In genomic region chr5:72989756-72990155, GRCm38 (mm10) we compare ENCODE assay signal across 23 mouse cellular contexts. TPM values are rescaled to one million over a fixed set of nuclear protein-coding genes. Genes with fewer than 3 reads are reported as not detected.
A peak's percentile ranks its signal among the peaks of the same experiment; 100 is the strongest.
DNase-seq lines count a peak whose midpoint lies in the region; ATAC-seq and TF ChIP-seq lines count a peak whose summit lies in the region.
"Had no signal": no experiment of that assay in that cellular context is flagged by ENCODE, and none has a peak within 500 bp of the region (broad histone marks: within the 10 kb centered on the region; RNA-seq: fewer than 3 reads in every experiment).

No protein-coding gene starts in this region.

- CTCF ChIA-PET in Patski (lab: Charles Lee) = interaction anchor here (2.0 kb wide), 1 partner anchor 82 kb away, joined by 6 read pairs; no protein-coding TSS in a partner anchor

- no peaks in the 10 kb centered on the region for H3K9me3 ChIP-seq in forebrain, embryonic 14.5 days (replicated peaks; ENCODE audit: control insufficient read depth, low read length)
- no peaks in the 10 kb centered on the region for H3K9me3 ChIP-seq in forebrain, embryonic 11.5 days (ENCODE audit: control insufficient read depth, low read length)
- H3K9me3 ChIP-seq in midbrain, embryonic 13.5 days = no peaks in the 10 kb centered on the region
- H3K9me3 ChIP-seq: embryonic facial prominence, embryonic 10.5 days; embryonic facial prominence, embryonic 12.5 days; forebrain, embryonic 12.5 days had no signal

- H3K36me3 ChIP-seq in forebrain, embryonic 14.5 days (ENCODE audit: control insufficient read depth, insufficient read depth, low read length) = no peaks in the 10 kb centered on the region
- no peaks in the 10 kb centered on the region for H3K36me3 ChIP-seq in forebrain, embryonic 11.5 days (ENCODE audit: control insufficient read depth, insufficient read depth, low read length)
- H3K36me3 ChIP-seq in midbrain, embryonic 13.5 days = no peaks in the 10 kb centered on the region
- H3K36me3 ChIP-seq: embryonic facial prominence, embryonic 10.5 days; embryonic facial prominence, embryonic 12.5 days; forebrain, embryonic 12.5 days had no signal

- no peak overlapping the region; the same call in 1 of the 2 replicates for H3K27ac ChIP-seq in forebrain, embryonic 14.5 days (ENCODE audit: low read depth, low read length)
- no peak overlapping the region for H3K27ac ChIP-seq in forebrain, embryonic 11.5 days (ENCODE audit: low read depth, low read length)
- no peak overlapping the region for H3K27ac ChIP-seq in midbrain, embryonic 13.5 days
- H3K27ac ChIP-seq: embryonic facial prominence, embryonic 10.5 days; embryonic facial prominence, embryonic 12.5 days; forebrain, embryonic 12.5 days had no signal

- no peaks in the 10 kb centered on the region for H3K27me3 ChIP-seq in forebrain, embryonic 14.5 days (replicated peaks; ENCODE audit: control insufficient read depth, insufficient read depth, low read length)
- no peaks in the 10 kb centered on the region for H3K27me3 ChIP-seq in forebrain, embryonic 11.5 days (ENCODE audit: control insufficient read depth, insufficient read depth, low read length)
- no peaks in the 10 kb centered on the region for H3K27me3 ChIP-seq in Patski
- no peaks in the 10 kb centered on the region for H3K27me3 ChIP-seq in midbrain, embryonic 13.5 days
- H3K27me3 ChIP-seq: embryonic facial prominence, embryonic 12.5 days had no signal

- no peak overlapping the region for H3K4me2 ChIP-seq in forebrain, embryonic 14.5 days (ENCODE audit: low read length)
- H3K4me2 ChIP-seq in forebrain, embryonic 11.5 days (ENCODE audit: low read depth, low read length, severe bottlenecking) = no peak overlapping the region
- no peak overlapping the region for H3K4me2 ChIP-seq in midbrain, embryonic 13.5 days (replicated peaks)
- H3K4me2 ChIP-seq: embryonic facial prominence, embryonic 12.5 days; forebrain, embryonic 12.5 days had no signal

- POLR2A ChIA-PET in Patski (lab: Charles Lee) = interaction anchor here (1.2 kb wide), 1 partner anchor 27 kb away, joined by 4 read pairs; no protein-coding TSS in a partner anchor

- DNase-seq in forebrain, embryonic 14.5 days (ENCODE audit: low spot score) = peak; percentile 58
- no peak for DNase-seq in forebrain, embryonic 11.5 days (ENCODE audit: low spot score)
- DNase-seq in retina, postnatal 1 day = peak; percentile 24
- no peak for DNase-seq in retina, embryonic 14.5 days (ENCODE audit: low spot score)
- peak; percentile 24 for DNase-seq in MN1 (ENCODE audit: low spot score)
- peak; percentile 67 for DNase-seq in Patski (ENCODE audit: low read depth, low spot score)
- DNase-seq in left cerebral cortex, adult 11 months (ENCODE audit: low spot score) = no peak
- DNase-seq: adrenal gland, adult 2 months; adrenal gland, postnatal 10 days; adrenal gland, postnatal 25 days; cerebellum, adult 11-12 months; cerebellum, adult 2 months; cerebellum, adult 9-10 months; cerebellum, postnatal 10 days; cerebellum, postnatal 25 days; forebrain, postnatal 0 days had no signal

- TF ChIP-seq CTCF in Patski (IDR thresholded peaks at IDR 0.05) = no peak

- 20% methylated on average over 8 of the region's 8 CpGs for WGBS in forebrain, embryonic 14.5 days
- 75% methylated on average over 8 of the region's 8 CpGs for WGBS in forebrain, embryonic 11.5 days
- WGBS in midbrain, embryonic 13.5 days = 71% methylated on average over 8 of the region's 8 CpGs

- no peak for ATAC-seq in forebrain, embryonic 14.5 days
- ATAC-seq in forebrain, embryonic 11.5 days (replicated peaks; ENCODE audit: low FRiP score) = no peak
- ATAC-seq in Patski = no peak
- no peak for ATAC-seq in midbrain, embryonic 13.5 days
- ATAC-seq: forebrain, postnatal 0 days had no signal

- in situ Hi-C loops in Patski (cut with MboI; ENCODE audit: low pct_unique_long_range_greater_than_20kb) = loop anchor here (5.0 kb wide), 2 partner anchors 78 to 393 kb away; no protein-coding TSS in a partner anchor

- H3K4me3 ChIP-seq in forebrain, embryonic 14.5 days (ENCODE audit: low read depth, low read length) = no peak overlapping the region
- H3K4me3 ChIP-seq in forebrain, embryonic 11.5 days (ENCODE audit: low read depth, low read length) = no peak overlapping the region
- no peak overlapping the region for H3K4me3 ChIP-seq in midbrain, embryonic 13.5 days (replicated peaks)
- H3K4me3 ChIP-seq: embryonic facial prominence, embryonic 10.5 days; embryonic facial prominence, embryonic 12.5 days; forebrain, embryonic 12.5 days had no signal

- H3K4me1 ChIP-seq in forebrain, embryonic 14.5 days (ENCODE audit: control insufficient read depth, insufficient read depth, low read length) = peaks cover 6% of the 10 kb centered on the region
- peaks cover 5% of the 10 kb centered on the region; the same call in 1 of the 2 replicates for H3K4me1 ChIP-seq in forebrain, embryonic 11.5 days (replicated peaks; ENCODE audit: control insufficient read depth, insufficient read depth, low read length)
- H3K4me1 ChIP-seq in midbrain, embryonic 13.5 days (replicated peaks) = peaks cover 11% of the 10 kb centered on the region
- H3K4me1 ChIP-seq: embryonic facial prominence, embryonic 12.5 days had no signal

- H3K9ac ChIP-seq in forebrain, embryonic 14.5 days (ENCODE audit: low read length) = no peak overlapping the region
- no peak overlapping the region for H3K9ac ChIP-seq in forebrain, embryonic 11.5 days (ENCODE audit: low read length)
- no peak overlapping the region for H3K9ac ChIP-seq in midbrain, embryonic 13.5 days (replicated peaks)
- H3K9ac ChIP-seq: embryonic facial prominence, embryonic 12.5 days; forebrain, embryonic 12.5 days; forebrain, postnatal 0 days had no signal

RNA-seq across cellular contexts. Expression of gene Gm10135, which starts 15.3 kb away (rescaled TPM):
- polyA plus RNA-seq in forebrain, embryonic 14.5 days (2014; fragmentation: Nextera tagmentation; extraction: Ambion mirVana) = not detected in 2 replicates
- not detected in 2 replicates for polyA plus RNA-seq in forebrain, embryonic 11.5 days (2014; fragmentation: Nextera tagmentation; extraction: Ambion mirVana)
- not detected for polyA plus RNA-seq in Patski (2021)
- polyA plus RNA-seq in midbrain, embryonic 13.5 days (2015; fragmentation: Nextera tagmentation; extraction: Ambion mirVana) = not detected in 2 replicates
- polyA plus RNA-seq: adrenal gland, adult 2 months; C2C12; cerebellum, adult 2 months; cortical plate, adult 2 months; embryonic facial prominence, embryonic 10.5 days; embryonic facial prominence, embryonic 12.5 days; embryonic facial prominence, embryonic 14.5 days; forebrain, embryonic 12.5 days; forebrain, postnatal 0 days had no signal

RNA-seq across cellular contexts. Expression of gene Slc10a4, which starts 16.9 kb away (rescaled TPM):
- polyA plus RNA-seq in forebrain, embryonic 14.5 days (2014; fragmentation: Nextera tagmentation; extraction: Ambion mirVana) = 15.6 and 16.5 TPM in 2 replicates
- polyA plus RNA-seq in forebrain, embryonic 11.5 days (2014; fragmentation: Nextera tagmentation; extraction: Ambion mirVana) = 9.1 and 13.2 TPM in 2 replicates
- polyA plus RNA-seq in Patski (2021) = not detected
- polyA plus RNA-seq in midbrain, embryonic 13.5 days (2015; fragmentation: Nextera tagmentation; extraction: Ambion mirVana) = 19.4 and 28.6 TPM in 2 replicates
- polyA plus RNA-seq: C2C12 had no signal

Comparison
In these comparisons a context has a peak if more than half of its experiments do, and no peak if none do; other contexts are left out.
1. DNase-seq: peak in forebrain, embryonic 14.5 days (single experiment), retina, postnatal 1 day (single experiment), MN1 (single experiment) and Patski (single experiment); none in forebrain, embryonic 11.5 days (single experiment), retina, embryonic 14.5 days (single experiment) and left cerebral cortex, adult 11 months (single experiment).